Mouse (Mus musculus): Measurements from ENCODE around the gene Cul5. TPM values are rescaled to one million over a fixed set of nuclear protein-coding genes. Genes with fewer than 3 reads are reported as not detected.

Gene Cul5
- 11.3 TPM for polyA plus RNA-seq (2014; fragmentation: Illumina TruSeq; extraction: RNeasy Lipid Tissue Mini Kit (QIAGEN cat#74804); ENCODE audit: low read depth, low replicate concordance)

DNA sequence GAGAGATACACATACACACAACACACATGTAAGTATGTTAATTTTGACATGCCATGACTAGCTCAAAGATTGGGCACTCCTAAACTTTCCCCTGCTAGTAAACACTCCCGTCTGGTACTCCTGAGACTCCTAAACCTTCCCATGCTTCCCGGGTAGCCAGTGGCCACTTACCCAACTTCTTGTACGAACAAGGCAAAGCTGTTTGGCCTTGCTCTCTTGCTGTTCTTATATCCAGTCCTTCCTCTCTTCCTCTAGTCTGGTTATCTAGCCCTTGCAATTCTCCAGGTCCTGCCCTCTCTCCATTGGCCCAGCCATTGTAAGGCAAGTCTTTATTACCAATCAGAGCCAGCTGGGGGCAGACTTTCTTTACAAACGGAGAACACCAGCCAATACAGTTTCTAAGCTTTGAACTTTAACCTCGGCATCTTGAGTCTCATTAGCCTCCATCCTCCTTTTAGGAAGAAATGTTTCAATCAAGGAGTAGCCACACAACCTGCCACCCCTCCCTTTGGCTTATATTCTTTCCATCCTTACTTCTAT is at the start of gene Cul5:
Gene Cul5 (minus strand): TSS at position 335 of the 540 bp plus-strand sequence.

GRCm38 (mm10) chr9:53705992-53706696 is 36.3 kb upstream of the Cul5 start, which contains the start of gene Rab39:
Gene Rab39, minus strand, starts transcription at chr9:53706232.

DNA sequence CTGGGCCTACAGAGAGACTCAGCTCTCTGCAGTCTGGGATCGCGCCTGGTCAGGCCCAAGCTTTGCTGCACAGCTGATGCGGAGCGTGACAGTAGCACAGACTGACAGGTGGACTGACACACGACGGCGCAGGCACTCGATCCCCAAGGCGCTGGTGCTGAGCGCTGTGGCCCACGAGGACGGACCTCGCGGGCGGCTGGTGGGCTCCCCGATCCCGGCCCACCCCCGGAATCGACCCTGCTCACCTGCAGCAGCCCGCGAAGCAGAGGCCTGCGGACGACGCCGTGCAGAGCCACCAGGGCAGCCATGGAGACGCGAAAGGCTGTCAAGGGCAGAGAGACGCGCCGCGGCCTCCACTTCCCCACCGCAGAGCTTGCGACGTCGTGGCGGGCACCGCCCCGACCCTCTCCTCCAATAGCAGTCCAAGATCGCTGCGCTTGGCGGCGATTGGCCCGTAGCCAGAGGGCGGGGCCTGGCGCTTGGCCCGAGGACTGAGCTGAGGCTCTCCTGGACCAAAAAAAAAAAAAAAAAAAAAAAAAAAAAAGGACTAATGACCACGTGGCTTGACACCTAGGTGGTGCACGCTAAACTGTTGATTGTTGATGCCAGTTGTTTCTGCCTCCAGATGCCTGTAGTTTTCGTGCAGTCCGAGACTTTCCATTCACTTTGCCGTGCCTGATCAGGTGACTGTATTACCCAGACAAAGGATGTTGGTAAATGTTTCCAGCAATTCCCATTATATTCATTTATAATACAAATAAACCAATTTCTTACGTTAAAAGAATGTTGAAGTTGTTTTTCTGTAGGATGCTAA is 59.6 kb downstream of the Cul5 start, which contains the start of gene Acat1:
Gene Acat1 (minus strand): TSS at position 415 of the 814 bp plus-strand sequence.

Other genes starting within 250 kb of the Cul5 start
- gene Atm, start 133.3 kb downstream of the Cul5 start, polyA plus RNA-seq (2014; fragmentation: Illumina TruSeq; extraction: RNeasy Lipid Tissue Mini Kit (QIAGEN cat#74804); ENCODE audit: low read depth, low replicate concordance), result 9.2 TPM
- gene Npat, start 133.0 kb downstream of the Cul5 start, polyA plus RNA-seq (2014; fragmentation: Illumina TruSeq; extraction: RNeasy Lipid Tissue Mini Kit (QIAGEN cat#74804); ENCODE audit: low read depth, low replicate concordance), result 6.0 TPM
- 88.2 TPM for gene Acat1, start 59.6 kb downstream of the Cul5 start, polyA plus RNA-seq (2014; fragmentation: Illumina TruSeq; extraction: RNeasy Lipid Tissue Mini Kit (QIAGEN cat#74804); ENCODE audit: low read depth, low replicate concordance)
- gene Rab39, start 36.2 kb upstream of the Cul5 start, polyA plus RNA-seq (2014; fragmentation: Illumina TruSeq; extraction: RNeasy Lipid Tissue Mini Kit (QIAGEN cat#74804); ENCODE audit: low read depth, low replicate concordance), result 0.29 TPM
- gene Slc35f2, start 101.5 kb upstream of the Cul5 start, polyA plus RNA-seq (2014; fragmentation: Illumina TruSeq; extraction: RNeasy Lipid Tissue Mini Kit (QIAGEN cat#74804); ENCODE audit: low read depth, low replicate concordance), result 103 TPM
- 0.31 TPM for gene Sln, start 180.2 kb upstream of the Cul5 start, polyA plus RNA-seq (2014; fragmentation: Illumina TruSeq; extraction: RNeasy Lipid Tissue Mini Kit (QIAGEN cat#74804); ENCODE audit: low read depth, low replicate concordance)